Mouse (Mus musculus) adrenal gland, postnatal 10 days (tissue): ENCODE measurements at regions not wholly inside any gene's neighbourhood (a gene's known extent, or its start where the extent isn't known, plus 50 kb on each side); places are given as distances from the start of the nearest gene placed in this dataset.
"Not testable (repeated sequence)": the region's sequence is repeated elsewhere in the genome, so short reads cannot be mapped to it uniquely, and the experiment has no call there.

Experiments
- DNase-seq: peaks from one replicate; pipeline ENCODE4 v3.0.0; 2021; ENCODE audit warnings: mixed read lengths

GRCm38 (mm10) chr3:82290373-82290772 lies 67.5 kb upstream of the Map9 start:
- DNase-seq, result no peak

- no peak for DNase-seq
These were observed 68.8 kb upstream of the Map9 start for GRCm38 (mm10) chr3:82288996-82289395.

- no peak for DNase-seq
These were observed 80.7 kb upstream of the Map9 start for GRCm38 (mm10) chr3:82276977-82277714.

GRCm38 (mm10) chr3:82275822-82276203 lies 82.0 kb upstream of the Map9 start:
- no peak for DNase-seq

GRCm38 (mm10) chr3:82274945-82275821 lies 82.7 kb upstream of the Map9 start:
- peak; percentile 32 for DNase-seq

GRCm38 (mm10) chr3:82274196-82274937 lies 83.5 kb upstream of the Map9 start:
- no peak for DNase-seq

GRCm38 (mm10) chr3:82273511-82273910 lies 84.3 kb upstream of the Map9 start:
- not testable (repeated sequence) for DNase-seq

GRCm38 (mm10) chr3:82271965-82272364 lies 85.9 kb upstream of the Map9 start:
- no peak for DNase-seq

GRCm38 (mm10) chr3:82265941-82266340 lies 91.9 kb upstream of the Map9 start:
- no peak for DNase-seq

- no peak for DNase-seq
These were observed 95.9 kb upstream of the Map9 start for GRCm38 (mm10) chr3:82261976-82262375.

GRCm38 (mm10) chr3:82259986-82260652 lies 97.7 kb upstream of the Map9 start:
- DNase-seq, result no peak

- no peak for DNase-seq
These were observed 105.2 kb upstream of the Gucy1a1 start for GRCm38 (mm10) chr3:82250796-82251261.

GRCm38 (mm10) chr3:82249968-82250795 lies 104.6 kb upstream of the Gucy1a1 start:
- DNase-seq, result no peak

- no peak for DNase-seq
These were observed 90.9 kb upstream of the Gucy1a1 start for GRCm38 (mm10) chr3:82236377-82237057.

- DNase-seq, result no peak
These were observed 88.7 kb upstream of the Gucy1a1 start for GRCm38 (mm10) chr3:82234306-82234705.

GRCm38 (mm10) chr3:82223379-82223778 lies 77.8 kb upstream of the Gucy1a1 start:
- DNase-seq, result no peak

- no peak for DNase-seq
These were observed 76.3 kb upstream of the Gucy1a1 start for GRCm38 (mm10) chr3:82221924-82222323.

- not testable (repeated sequence) for DNase-seq
These were observed 73.8 kb upstream of the Gucy1a1 start for GRCm38 (mm10) chr3:82219192-82219885.

GRCm38 (mm10) chr3:82214566-82215465 lies 69.2 kb upstream of the Gucy1a1 start:
- DNase-seq, result no peak
